Mouse (Mus musculus) forebrain, embryonic 16.5 days (tissue): ENCODE results near the gene Cog2. TPM values are rescaled to one million over a fixed set of nuclear protein-coding genes. Genes with fewer than 3 reads are reported as not detected.

Experiments
- ATAC-seq: fragments of 200-750 bp; cut with Nextera tagmentation; 2 replicates; pipeline ENCODE4 v1.8.0; 2017; ENCODE audit warnings: mild to moderate bottlenecking, moderate library complexity
- H3K27ac ChIP-seq: fragments of 300-500 bp; sonication (generic); 2 replicates; pipeline ENCODE4 v1.5.1; 2014; ENCODE audit warnings: low read length, control low read depth
- H3K27me3 ChIP-seq: fragments of 300-500 bp; sonication (generic); replicated peaks from 2 replicates; pipeline ENCODE4 v1.6.1; 2014; ENCODE audit warnings: low read length; ENCODE audit not compliant: control insufficient read depth, insufficient read depth
- H3K36me3 ChIP-seq: fragments of 300-500 bp; sonication (generic); 2 replicates; pipeline ENCODE4 v1.6.1; 2014; ENCODE audit not compliant: control insufficient read depth, insufficient read depth
- H3K4me1 ChIP-seq: fragments of 300-500 bp; sonication (generic); replicated peaks from 2 replicates; pipeline ENCODE4 v1.6.1; 2014; ENCODE audit warnings: low read length; ENCODE audit not compliant: control insufficient read depth, insufficient read depth
- H3K4me2 ChIP-seq: fragments of 300-500 bp; sonication (generic); 2 replicates; pipeline ENCODE4 v1.6.1; 2014; ENCODE audit warnings: mild to moderate bottlenecking, low read length, control low read depth
- H3K4me3 ChIP-seq: fragments of 300-500 bp; sonication (generic); replicated peaks from 2 replicates; pipeline ENCODE4 v1.5.1; 2014; ENCODE audit warnings: mild to moderate bottlenecking, low read length, control low read depth
- H3K9ac ChIP-seq: fragments of 300-500 bp; sonication (generic); replicated peaks from 2 replicates; pipeline ENCODE4 v1.6.1; 2014; ENCODE audit warnings: low read depth, low read length, control low read depth
- H3K9me3 ChIP-seq: fragments of 300-500 bp; sonication (generic); 2 replicates; pipeline ENCODE4 v1.6.1; 2016; ENCODE audit warnings: low read length; ENCODE audit not compliant: control insufficient read depth
- WGBS: fragments of 180-500 bp; shearing (Covaris S2); extraction: QIAGEN DNeasy Blood & Tissue Kit; methylation state at CpG from one replicate; pipeline ENCODE4 v1.1.7; 2014; 5-methylcytosine and 5-hydroxymethylcytosine counted together
- polyA plus RNA-seq: library from polyadenylated mRNA; unstranded; fragments of >200 nt; fragmentation: Nextera tagmentation; extraction: Ambion mirVana; gene quantifications from 2 replicates; pipeline ENCODE4 v1.2.1, GENCODE M21; 2015

Gene Cog2
- polyA plus RNA-seq, 1 experiment from 2014 or later: 42.1 TPM

- ATAC-seq: no peak
- Histone ChIP-seq H3K9ac (no peak overlapping the region), H3K4me3 (no peak overlapping the region), H3K36me3 (peaks cover 31% of the 10 kb centered on the region), H3K27ac (no peak overlapping the region), H3K4me2 (no peak overlapping the region), H3K9me3 (no peaks in the 10 kb centered on the region), H3K27me3 (no peaks in the 10 kb centered on the region), H3K4me1 (no peaks in the 10 kb centered on the region)
- WGBS: 89% methylated on average over 7 of the region's 7 CpGs
Measured at GRCm38 (mm10) chr8:124530556-124530955, 10.0 kb downstream of the Cog2 start.

DNA sequence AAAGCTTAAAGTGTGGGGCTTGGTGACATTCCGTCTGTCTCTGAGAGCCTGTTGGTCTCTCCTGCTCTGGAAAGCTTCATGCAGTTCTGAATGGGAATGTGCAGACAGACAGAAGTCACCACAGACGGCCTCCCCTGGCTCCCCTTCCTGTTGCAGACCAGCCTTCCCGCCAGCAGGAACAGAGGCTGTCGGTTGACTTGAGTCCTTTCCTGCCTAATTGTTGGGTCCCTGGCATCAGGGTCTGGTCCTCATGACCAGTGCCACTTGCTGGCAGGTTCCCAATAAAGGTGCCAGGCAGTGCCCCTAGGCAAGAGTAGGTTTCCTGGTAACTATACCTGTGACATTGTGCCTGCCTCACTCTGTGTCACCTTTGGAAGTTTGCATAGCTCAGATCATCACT, 10.4 kb downstream of the Cog2 start:
- Histone ChIP-seq H3K27ac (no peak overlapping the region), H3K36me3 (peaks cover 31% of the 10 kb centered on the region)
- 83% methylated on average over 4 of the region's 4 CpGs for WGBS

DNA sequence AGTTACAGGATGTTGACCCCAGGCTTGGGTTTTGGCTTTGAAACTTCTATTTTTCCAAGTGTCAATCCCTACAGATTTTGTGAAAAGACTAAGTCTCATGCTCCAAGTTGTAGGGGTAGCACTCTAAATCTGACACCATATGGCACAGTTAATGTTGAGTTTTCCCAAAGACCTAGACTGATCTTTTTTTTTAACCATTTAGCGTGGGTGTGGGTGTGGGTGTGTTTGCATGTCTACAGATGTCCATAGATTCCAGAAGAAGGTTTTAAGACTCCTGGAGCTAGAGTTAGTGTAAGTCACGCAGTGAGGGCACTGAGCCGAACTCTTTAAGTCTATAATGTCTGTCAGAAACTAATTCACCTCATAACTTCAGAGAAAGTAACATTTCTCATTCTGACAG, 12.1 kb downstream of the Cog2 start:
- Histone ChIP-seq H3K27me3 (no peaks in the 10 kb centered on the region), H3K4me2 (no peak overlapping the region), H3K27ac (no peak overlapping the region), H3K9me3 (no peaks in the 10 kb centered on the region), H3K36me3 (peaks cover 26% of the 10 kb centered on the region), H3K9ac (no peak overlapping the region), H3K4me3 (no peak overlapping the region), H3K4me1 (no peaks in the 10 kb centered on the region)
- 94% methylated on average over 3 of the region's 3 CpGs for WGBS
- no peak for ATAC-seq

More for the DNA sequence above, 10.4 kb downstream of the Cog2 start:
- H3K9me3 ChIP-seq: no peaks in the 10 kb centered on the region
- H3K4me3 ChIP-seq: no peak overlapping the region
- no peak overlapping the region for H3K4me2 ChIP-seq
- H3K9ac ChIP-seq: no peak overlapping the region
- H3K27me3 ChIP-seq: no peaks in the 10 kb centered on the region
- H3K4me1 ChIP-seq: no peaks in the 10 kb centered on the region
- no peak for ATAC-seq

DNA sequence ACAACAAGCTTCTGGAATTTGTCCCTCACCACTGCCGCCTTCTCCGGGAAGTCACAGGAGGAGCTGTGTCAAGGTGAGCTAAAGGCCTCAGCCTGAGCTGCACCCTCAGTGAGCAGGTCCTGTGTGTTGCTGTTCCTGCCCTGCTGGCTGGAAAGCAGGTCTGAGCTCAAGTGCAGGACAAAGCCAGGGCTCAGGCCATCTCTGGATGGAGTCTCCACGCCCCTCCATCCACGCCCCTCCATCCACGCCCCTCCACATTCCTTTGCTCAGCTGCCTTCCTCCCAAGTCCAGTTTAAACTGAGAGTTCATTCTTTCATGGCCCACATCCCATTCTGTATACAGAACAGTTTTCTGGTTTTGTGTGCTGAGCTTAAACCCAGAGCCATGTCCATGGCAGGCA, 14.9 kb downstream of the Cog2 start:
- H3K4me3 ChIP-seq: no peak overlapping the region
- no peak for ATAC-seq
- no peaks in the 10 kb centered on the region for H3K4me1 ChIP-seq
- peaks cover 37% of the 10 kb centered on the region for H3K36me3 ChIP-seq
- H3K27ac ChIP-seq: no peak overlapping the region
- 91% methylated on average over 5 of the region's 5 CpGs for WGBS
- no peaks in the 10 kb centered on the region for H3K27me3 ChIP-seq
- H3K4me2 ChIP-seq: no peak overlapping the region
- no peak overlapping the region for H3K9ac ChIP-seq
- H3K9me3 ChIP-seq: no peaks in the 10 kb centered on the region

DNA sequence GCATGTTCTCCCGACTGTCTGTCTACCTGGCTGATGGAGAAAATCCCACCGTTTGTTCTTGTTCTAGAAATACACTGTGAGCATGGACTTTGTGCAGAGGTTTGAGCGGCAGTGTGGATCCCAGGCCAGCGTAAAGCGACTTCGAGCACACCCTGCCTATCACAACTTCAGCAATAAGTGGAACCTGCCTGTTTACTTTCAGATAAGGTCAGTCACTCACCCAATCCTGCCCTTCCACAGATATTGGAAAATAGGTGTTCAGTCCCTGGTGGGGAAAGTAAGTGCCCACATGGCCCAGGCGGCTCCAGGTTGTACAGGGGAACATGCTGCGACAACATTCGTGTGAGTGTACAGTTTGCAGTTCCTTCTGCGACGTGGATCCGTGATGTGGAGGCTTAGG, 20.3 kb downstream of the Cog2 start:
- Histone ChIP-seq H3K27ac (no peak overlapping the region), H3K36me3 (peaks cover 57% of the 10 kb centered on the region), H3K9ac (no peak overlapping the region), H3K27me3 (no peaks in the 10 kb centered on the region), H3K4me2 (no peak overlapping the region), H3K9me3 (no peaks in the 10 kb centered on the region), H3K4me3 (no peak overlapping the region), H3K4me1 (no peaks in the 10 kb centered on the region)
- 95% methylated on average over 12 of the region's 12 CpGs for WGBS
- ATAC-seq: no peak

DNA sequence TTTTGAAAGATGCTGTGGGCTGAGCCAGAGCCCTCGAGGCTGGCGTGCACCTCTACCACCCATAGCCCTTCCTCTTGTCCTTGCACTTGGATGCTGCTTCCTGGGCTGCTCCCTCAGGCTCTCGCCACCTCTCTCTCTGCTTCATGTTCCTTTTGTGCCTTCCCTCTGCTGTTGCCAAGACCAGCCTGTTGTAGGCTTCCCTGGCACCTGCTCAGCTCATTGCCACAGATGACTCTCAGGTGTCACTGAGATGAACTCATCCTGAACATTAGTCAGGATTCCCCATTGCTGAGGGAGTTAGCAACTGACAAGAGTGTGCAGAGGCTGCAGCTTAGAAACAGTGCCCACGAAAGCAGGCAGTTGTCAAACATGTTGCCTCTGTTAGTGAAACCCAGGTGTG, 21.4 kb downstream of the Cog2 start:
- WGBS: 93% methylated on average over 4 of the region's 4 CpGs
- no peaks in the 10 kb centered on the region for H3K4me1 ChIP-seq
- H3K27ac ChIP-seq: no peak overlapping the region
- no peaks in the 10 kb centered on the region for H3K9me3 ChIP-seq
- no peak for ATAC-seq
- peaks cover 61% of the 10 kb centered on the region for H3K36me3 ChIP-seq
- H3K27me3 ChIP-seq: no peaks in the 10 kb centered on the region
- H3K4me2 ChIP-seq: no peak overlapping the region
- H3K4me3 ChIP-seq: no peak overlapping the region
- no peak overlapping the region for H3K9ac ChIP-seq

- no peaks in the 10 kb centered on the region for H3K27me3 ChIP-seq
- H3K4me2 ChIP-seq: no peak overlapping the region
- 92% methylated on average over 5 of the region's 5 CpGs for WGBS
- H3K9ac ChIP-seq: no peak overlapping the region
- H3K27ac ChIP-seq: no peak overlapping the region
- no peaks in the 10 kb centered on the region for H3K9me3 ChIP-seq
- peaks cover 63% of the 10 kb centered on the region for H3K36me3 ChIP-seq
- H3K4me3 ChIP-seq: no peak overlapping the region
- no peaks in the 10 kb centered on the region for H3K4me1 ChIP-seq
- ATAC-seq: no peak
Measured at GRCm38 (mm10) chr8:124543272-124543671, 22.7 kb downstream of the Cog2 start.

DNA sequence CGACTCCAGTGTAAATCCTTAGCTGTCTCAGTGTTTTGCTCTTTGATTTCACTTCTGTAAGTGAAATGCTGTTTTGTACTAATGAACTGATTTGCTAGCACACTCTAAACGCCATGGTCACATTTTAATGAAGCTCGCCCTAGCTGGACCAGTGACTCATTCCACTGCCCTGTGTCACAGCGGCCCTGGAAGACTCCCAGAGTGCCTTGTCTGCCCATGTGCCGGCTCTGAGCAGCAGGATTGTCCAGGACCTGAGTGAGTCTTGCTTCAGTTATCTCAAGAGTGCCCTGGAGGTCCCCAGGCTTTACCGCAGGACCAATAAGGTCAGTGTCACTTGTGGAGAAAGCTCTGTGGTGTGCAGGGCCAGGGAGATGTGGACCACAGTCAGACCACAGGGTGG, 25.8 kb downstream of the Cog2 start:
- WGBS: 92% methylated on average over 6 of the region's 6 CpGs
- H3K9ac ChIP-seq: no peak overlapping the region
- H3K27me3 ChIP-seq: no peaks in the 10 kb centered on the region
- H3K4me3 ChIP-seq: no peak overlapping the region
- no peaks in the 10 kb centered on the region for H3K9me3 ChIP-seq
- ATAC-seq: no peak
- H3K4me1 ChIP-seq: no peaks in the 10 kb centered on the region
- H3K36me3 ChIP-seq: peaks cover 62% of the 10 kb centered on the region
- no peak overlapping the region for H3K4me2 ChIP-seq
- no peak overlapping the region for H3K27ac ChIP-seq

DNA sequence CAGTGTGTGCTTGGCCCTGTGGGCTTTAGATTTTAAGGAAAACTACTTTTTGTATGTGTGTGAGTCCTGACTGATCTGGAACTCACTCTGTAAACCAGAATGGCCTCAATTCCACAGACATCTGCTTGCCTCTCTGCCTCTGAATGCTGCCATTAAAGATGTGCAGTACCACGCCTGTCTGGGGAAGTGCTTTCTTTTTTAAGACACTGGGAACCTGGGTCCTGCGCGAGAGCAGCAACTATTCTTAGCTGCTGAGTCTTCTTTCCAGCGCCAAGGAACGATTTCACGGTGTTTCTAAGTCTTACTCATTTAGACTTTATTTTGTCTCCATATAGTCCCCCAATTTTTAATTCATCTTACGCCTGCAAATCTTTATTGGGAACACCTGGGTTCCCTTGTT, 26.2 kb downstream of the Cog2 start:
- ATAC-seq: no peak
- H3K36me3 ChIP-seq: peaks cover 60% of the 10 kb centered on the region
- 94% methylated on average over 7 of the region's 7 CpGs for WGBS

GRCm38 (mm10) chr8:124547269-124547668, 26.7 kb downstream of the Cog2 start:
- no peak overlapping the region for H3K4me3 ChIP-seq
- no peak for ATAC-seq
- H3K4me2 ChIP-seq: no peak overlapping the region
- no peaks in the 10 kb centered on the region for H3K27me3 ChIP-seq
- no peaks in the 10 kb centered on the region for H3K9me3 ChIP-seq
- H3K27ac ChIP-seq: no peak overlapping the region
- no peaks in the 10 kb centered on the region for H3K4me1 ChIP-seq
- no peak overlapping the region for H3K9ac ChIP-seq
- WGBS: 85% methylated on average over 11 of the region's 11 CpGs
- H3K36me3 ChIP-seq: peaks cover 60% of the 10 kb centered on the region

More for the DNA sequence above, 26.2 kb downstream of the Cog2 start:
- no peaks in the 10 kb centered on the region for H3K27me3 ChIP-seq
- no peak overlapping the region for H3K4me2 ChIP-seq
- no peak overlapping the region for H3K27ac ChIP-seq
- no peak overlapping the region for H3K4me3 ChIP-seq
- H3K4me1 ChIP-seq: no peaks in the 10 kb centered on the region
- H3K9me3 ChIP-seq: no peaks in the 10 kb centered on the region
- H3K9ac ChIP-seq: no peak overlapping the region
